Mouse (Mus musculus) erythroid progenitor cell, adult 5-6 weeks (primary cell): ENCODE results near the gene 1500009L16Rik. TPM values are rescaled to one million over a fixed set of nuclear protein-coding genes. Genes with fewer than 3 reads are reported as not detected.

Experiments used
- ATAC-seq: replicated peaks from 2 replicates; pipeline ENCODE4 v1.8.0; 2016; ENCODE audit warnings: moderate number of reproducible peaks, mild to moderate bottlenecking, moderate TSS enrichment, inconsistent platforms; ENCODE audit not compliant: poor library complexity, low FRiP score, severe bottlenecking
- total RNA-seq, 2 experiments: library from RNA; stranded (forward) in 1 of 2; stranded (reverse) in 1 of 2; fragments of 150-400 nt in 1 of 2; fragments of 186-747, 209-891 nt in 1 of 2; gene quantifications; 2 replicates each; pipeline versions ENCODE4 v1.2.3 to v1.2.4; 2015 to 2017; ENCODE audit warnings: low replicate concordance in 2 of 2

1500009L16Rik gene
- total RNA-seq, 2 experiments from 2014 or later: not detected

DNA sequence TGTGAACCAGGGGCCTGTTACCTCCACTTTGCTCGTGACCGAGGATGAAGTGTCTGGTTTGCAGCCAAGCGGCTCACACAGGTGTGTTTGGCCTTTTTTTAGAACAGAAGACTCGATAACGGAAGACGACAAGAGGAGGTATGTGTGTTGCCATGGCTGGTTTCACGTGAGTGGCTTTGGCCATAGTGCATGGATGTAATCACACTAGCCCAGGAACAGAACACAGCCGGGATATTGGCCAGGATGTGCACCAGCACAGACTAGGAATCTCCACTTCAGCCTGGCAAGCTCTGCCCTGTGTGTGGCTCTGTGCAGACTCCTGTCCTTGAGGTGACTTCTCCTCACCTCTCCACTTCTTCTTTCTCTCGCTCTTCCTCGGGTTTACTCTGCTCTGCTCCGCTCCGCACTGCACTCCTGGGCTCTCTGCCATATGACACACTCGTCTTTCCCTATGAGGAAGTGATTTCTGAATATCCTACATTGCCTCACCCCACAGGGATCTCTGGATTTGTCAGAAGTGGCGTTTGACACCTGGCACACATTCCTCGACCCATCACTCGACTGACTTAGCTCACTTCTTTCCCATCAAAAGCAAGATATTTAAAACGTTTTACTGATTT is 34.8 kb downstream of the 1500009L16Rik start:
- ATAC-seq: no peak

DNA sequence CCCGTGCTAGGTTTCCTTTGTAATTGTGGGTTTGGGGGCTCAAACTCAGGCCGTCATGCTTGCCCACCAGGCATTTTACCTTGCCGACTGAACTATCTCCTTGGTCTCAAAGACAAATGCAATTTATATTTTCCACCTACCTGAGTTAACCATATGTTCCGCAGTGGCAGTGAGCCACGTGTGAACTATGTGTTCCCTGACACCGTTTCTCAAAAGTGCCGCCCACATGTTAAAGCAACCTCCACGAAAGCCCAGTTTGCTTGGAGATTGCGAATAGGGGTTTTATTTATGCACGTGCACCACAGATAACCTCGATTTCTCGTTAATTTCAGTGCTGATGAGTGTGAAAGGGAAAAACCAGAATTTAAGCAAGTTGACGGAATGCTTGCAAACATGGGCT is 36.1 kb downstream of the 1500009L16Rik start:
- ATAC-seq: no peak

DNA sequence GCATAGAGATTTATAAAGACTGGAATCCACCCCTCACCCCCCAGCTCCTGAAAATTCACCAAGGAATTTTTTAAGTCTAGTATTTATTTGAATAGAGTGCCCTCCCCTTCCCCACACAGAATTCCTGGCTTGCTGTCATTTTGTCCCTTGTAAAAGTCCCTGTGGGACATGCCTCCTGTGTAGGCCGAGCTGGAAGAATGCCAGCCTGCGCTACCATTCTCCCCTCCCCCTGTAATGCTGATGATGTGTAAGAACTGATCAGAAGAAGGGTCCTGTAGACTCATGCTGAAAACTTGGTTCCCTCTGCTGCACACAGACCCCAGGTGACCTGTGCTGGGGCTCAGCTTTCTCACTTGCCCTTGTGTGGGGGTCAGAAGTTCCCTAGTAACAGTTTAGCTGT is 37.9 kb downstream of the 1500009L16Rik start:
- no peak for ATAC-seq

DNA sequence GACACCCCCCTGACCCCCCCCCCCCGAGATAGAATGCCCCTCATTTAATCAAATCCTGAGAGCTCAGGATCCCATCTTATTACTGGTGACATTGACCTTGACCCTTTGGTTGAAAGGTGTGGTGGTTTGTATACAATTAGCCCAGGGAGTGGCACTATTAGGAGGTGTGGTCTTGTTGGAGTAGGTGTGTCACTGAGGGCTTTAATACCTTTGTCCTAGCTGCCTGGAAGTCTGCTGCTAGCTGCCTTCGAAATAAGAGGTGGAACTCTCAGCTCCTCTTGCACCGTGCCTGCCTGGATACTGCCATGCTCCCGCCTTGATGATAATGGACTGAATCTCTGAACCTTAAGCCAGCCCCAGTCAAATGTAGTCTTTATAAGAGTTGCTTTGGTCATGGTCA is 41.2 kb downstream of the 1500009L16Rik start:
- ATAC-seq: no peak

DNA sequence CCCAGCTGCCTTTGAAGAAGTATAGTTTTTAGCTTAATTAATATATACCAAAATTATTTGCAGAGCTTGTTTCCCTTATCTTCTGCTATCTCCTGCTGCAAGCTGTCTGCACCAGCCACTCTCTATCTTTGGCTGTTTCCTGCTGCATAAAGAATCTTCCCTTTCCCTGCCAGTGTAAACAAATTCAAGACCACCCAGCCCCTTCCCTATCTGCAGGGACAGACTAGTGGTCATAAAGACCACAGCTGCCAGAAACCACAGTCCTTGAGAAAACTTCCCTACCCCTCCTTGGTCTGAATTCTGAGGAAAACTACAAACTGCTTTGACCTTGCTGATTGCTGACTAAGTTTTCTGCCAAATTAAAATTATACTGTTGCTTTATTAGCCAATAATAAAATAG is 44.2 kb downstream of the 1500009L16Rik start:
- no peak for ATAC-seq

DNA sequence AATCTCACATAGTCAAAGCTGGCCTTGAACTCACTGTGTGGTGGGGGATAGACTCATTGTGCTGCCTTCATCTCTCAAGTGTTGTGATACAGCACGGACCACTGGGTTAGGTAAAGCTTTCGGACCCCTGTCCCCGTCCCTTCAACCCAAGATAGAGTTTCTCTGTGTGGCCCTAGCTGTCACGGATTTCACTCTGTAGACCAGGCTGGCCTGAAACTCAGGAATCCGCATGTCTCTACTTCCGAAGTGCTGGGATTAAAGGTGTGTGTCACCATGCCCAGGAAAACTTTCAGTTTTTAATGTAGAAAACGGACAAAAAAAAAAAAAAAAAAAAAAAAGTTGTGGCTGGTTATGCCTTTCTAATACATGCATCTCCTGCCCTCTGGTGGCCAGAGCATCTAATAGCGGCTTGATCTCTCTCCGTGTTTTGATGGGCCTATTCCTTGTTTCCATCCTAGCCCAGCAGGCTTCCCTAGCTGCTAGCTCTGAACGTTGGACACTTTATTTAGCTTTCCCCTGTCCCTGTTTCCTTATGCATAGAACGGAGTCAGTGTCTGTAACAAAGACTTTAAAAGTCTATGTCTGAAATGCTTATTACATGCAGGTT is 53.7 kb downstream of the 1500009L16Rik start:
- ATAC-seq: no peak

DNA sequence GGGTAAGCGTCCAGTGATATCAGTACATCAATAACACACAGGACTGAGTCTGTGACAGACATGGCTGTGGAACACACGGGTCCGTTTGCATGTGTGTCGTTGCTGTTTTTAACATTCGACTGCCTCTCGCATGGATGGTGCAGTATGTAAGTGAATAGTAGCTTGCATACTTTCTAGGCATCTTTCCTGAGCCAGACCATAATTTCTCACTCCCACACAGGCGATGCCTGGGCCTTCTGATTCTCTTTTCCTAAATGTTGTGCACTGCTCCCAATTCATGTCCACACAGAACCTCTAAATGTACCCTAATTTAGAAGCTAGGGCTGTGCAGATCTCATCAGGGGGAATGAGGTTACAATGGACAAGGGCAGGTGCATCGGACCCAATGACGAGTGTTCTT is 54.6 kb downstream of the 1500009L16Rik start:
- no peak for ATAC-seq

DNA sequence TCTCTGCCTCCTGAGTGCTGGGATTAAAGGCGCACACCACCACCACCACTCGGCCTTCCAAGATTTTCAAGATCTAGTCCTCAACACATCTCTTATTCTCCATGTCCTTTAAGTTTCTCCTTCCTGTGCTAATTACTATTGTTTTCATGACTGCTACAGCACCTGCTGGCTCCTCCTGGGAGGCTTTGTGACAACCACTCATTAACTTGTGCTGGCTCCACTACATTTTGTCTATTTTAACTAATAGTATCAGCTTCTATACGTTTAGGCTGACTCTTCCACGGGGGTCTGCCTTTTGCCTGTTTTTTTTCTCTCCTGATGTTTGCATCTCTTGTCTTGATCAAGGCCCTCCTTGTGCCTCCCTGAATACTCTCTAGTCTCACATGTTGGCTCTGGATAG is 59.2 kb downstream of the 1500009L16Rik start:
- no peak for ATAC-seq

DNA sequence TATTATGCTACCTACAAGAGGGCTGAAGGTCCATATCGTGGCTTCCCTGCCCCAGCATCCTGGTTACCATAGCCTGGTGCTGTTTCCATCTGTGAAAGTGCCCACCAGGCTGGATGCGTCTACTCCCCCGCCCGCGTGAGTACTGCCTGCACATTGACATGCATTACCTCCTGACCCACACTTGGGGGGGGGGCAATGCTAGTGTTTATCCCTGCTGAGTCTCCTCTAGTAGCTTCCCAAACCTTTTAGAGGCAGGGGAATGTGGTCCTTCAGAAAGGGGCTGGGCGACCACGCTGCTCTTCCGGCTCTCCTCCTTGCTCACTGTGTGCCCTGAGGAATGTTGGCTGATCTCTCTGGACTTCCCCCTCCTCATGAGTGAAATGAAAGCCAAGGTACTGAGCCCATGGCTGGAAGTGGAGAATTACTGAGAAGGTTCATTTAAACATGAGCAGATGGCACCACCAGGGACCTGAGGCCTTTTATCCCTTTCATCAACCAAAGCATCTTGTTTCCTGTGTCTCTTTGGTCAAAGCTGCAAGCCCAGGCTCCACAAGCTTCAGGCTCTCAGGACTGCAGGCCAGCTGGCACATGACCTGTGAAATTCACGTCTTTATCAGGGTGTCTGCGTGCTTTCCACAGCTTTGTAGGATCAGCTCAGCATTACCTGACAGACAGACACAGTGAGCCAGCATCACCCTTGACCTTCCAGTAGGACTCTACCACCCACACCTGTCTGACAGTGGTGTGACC is 59.9 kb downstream of the 1500009L16Rik start:
- no peak for ATAC-seq

DNA sequence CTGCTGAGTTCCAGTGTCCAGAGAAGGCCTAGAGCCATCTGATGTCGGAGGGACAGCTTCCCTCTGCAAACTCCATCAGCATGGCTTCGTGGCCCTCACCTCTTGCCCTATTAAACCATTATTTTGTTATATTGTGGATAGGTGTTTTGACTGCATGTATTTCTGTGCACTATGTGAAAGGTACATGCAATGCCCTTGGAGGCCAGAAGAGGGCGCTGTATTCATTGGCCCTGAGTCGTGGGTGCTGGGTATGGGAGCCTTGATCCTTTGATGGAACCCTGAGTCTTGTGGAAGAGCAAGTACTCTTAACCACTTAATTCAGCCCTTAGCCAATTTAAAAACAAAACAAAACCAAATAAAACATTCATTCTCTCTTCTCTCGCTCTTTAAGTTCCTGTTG is 62.3 kb downstream of the 1500009L16Rik start:
- ATAC-seq: no peak

DNA sequence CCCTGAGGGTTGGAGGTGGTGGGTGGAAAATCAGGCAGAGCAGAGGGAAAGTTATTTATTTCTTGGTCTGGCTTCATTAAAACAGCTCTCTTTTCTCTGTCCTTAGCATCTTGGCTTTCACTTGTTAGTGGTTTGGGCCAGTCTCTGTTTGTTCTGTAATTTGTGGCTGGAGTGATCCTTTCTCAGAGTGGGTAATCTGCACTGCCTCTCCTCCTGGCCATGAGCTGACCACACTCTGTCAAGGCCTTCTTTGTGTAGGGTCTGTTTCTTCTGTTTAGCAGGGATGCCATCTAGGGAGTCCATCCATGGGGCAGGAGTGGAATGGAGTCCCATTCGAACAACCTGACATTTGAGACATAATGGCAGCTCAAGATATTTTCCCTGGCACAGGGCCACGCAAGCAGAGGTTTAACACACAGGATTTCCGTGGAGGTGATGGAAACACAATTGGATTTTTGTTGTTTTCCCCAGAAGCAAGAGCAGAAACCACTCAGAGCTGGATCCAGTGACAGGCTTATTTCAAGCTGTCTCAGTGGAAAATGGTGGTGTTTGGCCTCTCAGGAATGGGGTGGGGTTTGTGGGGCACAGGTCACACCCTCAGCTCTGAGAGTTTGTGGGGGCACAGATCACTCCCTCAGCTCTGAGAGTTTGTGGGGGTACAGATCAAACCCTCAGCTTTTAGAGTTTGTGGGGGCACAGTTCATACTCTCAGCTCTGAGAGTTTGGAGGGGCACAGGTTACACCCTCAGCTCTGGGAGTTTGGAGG is 63.1 kb downstream of the 1500009L16Rik start:
- no peak for ATAC-seq

DNA sequence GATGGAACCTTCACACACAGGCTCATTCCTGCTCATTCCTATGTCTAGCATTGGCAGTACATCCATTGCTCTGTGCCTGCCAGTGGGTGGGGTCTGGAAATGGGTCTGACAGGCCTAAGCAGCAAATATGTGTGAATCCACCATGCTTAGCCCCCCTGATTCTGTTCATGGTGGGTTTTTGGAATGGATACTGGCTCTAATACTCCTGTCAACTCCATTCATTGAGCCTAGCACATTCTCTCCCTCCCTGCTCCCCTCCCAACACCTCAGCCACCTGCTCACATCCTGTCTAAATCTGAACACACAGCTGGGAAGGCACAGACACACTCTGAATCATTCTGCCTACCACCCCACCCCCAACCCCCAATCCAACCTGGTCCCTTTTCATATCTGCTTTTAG is 72.4 kb downstream of the 1500009L16Rik start:
- no peak for ATAC-seq

DNA sequence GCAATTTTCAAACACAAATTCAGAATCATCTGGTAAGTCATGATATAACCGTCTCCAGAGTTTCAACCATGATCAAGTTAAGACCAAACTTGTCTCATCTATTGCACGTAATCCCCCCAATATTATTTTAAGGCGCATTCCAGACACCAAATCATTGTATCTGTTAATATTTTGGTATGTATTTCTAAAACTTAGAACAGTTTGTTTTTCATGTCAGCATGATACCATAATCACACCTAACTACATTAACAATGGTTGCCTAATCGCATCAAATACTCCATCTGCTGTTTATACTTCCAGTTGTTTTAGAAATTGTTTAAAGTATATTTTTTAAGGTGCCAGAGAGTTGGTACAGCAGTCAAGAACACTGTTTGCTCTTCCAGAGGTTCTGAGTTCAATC is 72.8 kb downstream of the 1500009L16Rik start:
- ATAC-seq: no peak

DNA sequence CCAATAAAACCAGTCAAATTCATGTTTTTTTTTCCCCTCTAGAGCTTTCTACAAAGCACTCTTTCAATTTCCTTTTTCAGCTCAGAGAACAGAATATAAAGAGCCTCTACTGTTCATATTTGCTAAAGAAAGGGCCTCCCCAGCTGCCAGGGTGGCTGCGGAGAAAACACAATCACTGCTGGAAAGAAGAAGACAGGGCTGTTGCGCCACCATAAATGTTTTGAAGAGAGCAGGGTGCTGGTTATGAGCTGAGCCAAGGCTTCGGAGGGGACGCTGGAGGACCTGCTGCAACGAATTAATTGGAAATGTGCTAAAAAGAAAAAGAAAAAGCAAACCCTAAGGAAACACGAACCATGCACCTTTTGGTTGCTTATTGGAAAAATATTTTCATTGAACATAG is 81.4 kb downstream of the 1500009L16Rik start:
- no peak for ATAC-seq

DNA sequence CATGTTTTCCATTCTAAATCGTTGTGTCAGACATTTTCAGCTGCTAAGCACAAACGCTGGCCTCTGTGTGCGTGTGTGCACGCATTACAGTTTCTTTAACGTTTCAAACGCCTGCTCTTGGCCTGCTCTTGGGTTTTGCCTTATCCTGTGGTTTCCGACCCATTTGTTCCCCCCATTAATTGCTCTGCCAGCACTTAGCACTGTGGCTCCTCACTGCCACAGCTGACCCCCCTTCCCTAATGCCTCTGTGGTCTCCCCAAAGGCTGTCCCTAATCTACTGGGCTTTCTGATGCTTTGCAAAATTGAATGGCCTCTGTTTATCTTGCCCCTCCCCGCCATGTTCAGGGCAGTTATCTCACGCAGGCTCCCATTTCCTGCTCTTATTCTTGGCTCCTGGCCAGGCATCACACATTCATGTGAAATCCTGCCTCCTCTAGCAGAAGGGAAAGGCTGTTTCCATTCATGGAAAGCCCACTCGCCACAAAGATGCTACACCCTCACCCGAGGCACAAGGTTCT is 82.6 kb downstream of the 1500009L16Rik start:
- no peak for ATAC-seq

DNA sequence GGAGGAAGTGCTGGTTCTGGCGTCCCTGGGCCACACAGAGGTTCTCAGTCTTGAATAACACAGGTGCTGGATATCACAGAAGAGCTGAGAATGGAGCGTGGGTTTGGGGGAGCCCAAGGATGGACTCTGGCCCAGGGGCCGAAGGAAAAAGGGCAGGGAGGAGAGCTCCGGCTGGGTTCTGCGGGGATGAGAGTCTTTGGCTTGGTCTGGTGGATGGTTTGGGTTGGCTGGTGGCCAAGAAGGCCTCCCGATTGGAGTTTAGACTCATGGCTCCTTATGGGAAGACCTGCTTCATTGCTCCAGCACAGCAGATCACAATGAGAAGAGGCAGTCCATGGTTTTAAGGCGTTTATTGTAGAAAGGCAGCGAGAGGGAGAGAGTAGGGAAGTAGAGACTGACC is 84.6 kb downstream of the 1500009L16Rik start:
- ATAC-seq: no peak
